Mouse (Mus musculus) hindbrain, embryonic 15.5 days (tissue): ENCODE results near the gene Gm4131. TPM values are rescaled to one million over a fixed set of nuclear protein-coding genes. Genes with fewer than 3 reads are reported as not detected.

Experiments
- ATAC-seq: fragments of 200-750 bp; cut with Nextera tagmentation; 2 replicates; pipeline ENCODE4 v1.8.0; 2017; ENCODE audit warnings: low read depth, moderate number of reproducible peaks, moderate TSS enrichment; ENCODE audit not compliant: low FRiP score
- H3K27ac ChIP-seq: fragments of 300-500 bp; sonication (generic); replicated peaks from 2 replicates; pipeline ENCODE4 v1.5.1; 2015; ENCODE audit warnings: mild to moderate bottlenecking, inconsistent platforms
- H3K27me3 ChIP-seq: fragments of 300-500 bp; sonication (generic); 2 replicates; pipeline ENCODE4 v1.6.1; 2015; ENCODE audit warnings: control low read depth, inconsistent platforms
- H3K36me3 ChIP-seq: fragments of 300-500 bp; sonication (generic); 2 replicates; pipeline ENCODE4 v1.6.1; 2015; ENCODE audit warnings: control low read depth, inconsistent platforms
- H3K4me1 ChIP-seq: fragments of 300-500 bp; sonication (generic); replicated peaks from 2 replicates; pipeline ENCODE4 v1.6.1; 2015; ENCODE audit warnings: control low read depth, inconsistent platforms
- H3K4me2 ChIP-seq: fragments of 300-500 bp; sonication (generic); 2 replicates; pipeline ENCODE4 v1.6.1; 2015; ENCODE audit warnings: moderate library complexity, mild to moderate bottlenecking, inconsistent platforms
- H3K4me3 ChIP-seq: fragments of 300-500 bp; sonication (generic); 2 replicates; pipeline ENCODE4 v1.5.1; 2015; ENCODE audit warnings: mild to moderate bottlenecking, inconsistent platforms
- H3K9ac ChIP-seq: fragments of 300-500 bp; sonication (generic); 2 replicates; pipeline ENCODE4 v1.6.1; 2015; ENCODE audit warnings: inconsistent platforms
- H3K9me3 ChIP-seq: fragments of 300-500 bp; sonication (generic); 2 replicates; pipeline ENCODE4 v1.6.1; 2016; ENCODE audit warnings: control low read depth, inconsistent platforms
- WGBS: fragments of 180-500 bp; shearing (Covaris S2); methylation state at CpG from one replicate; pipeline ENCODE4 v1.1.7; 2015; 5-methylcytosine and 5-hydroxymethylcytosine counted together
- polyA plus RNA-seq: library from polyadenylated mRNA; unstranded; fragments of >200 nt; fragmentation: Nextera tagmentation; extraction: Ambion mirVana; gene quantifications from 2 replicates; pipeline ENCODE4 v1.2.1, GENCODE M21; 2015

The Gm4131 gene
- polyA plus RNA-seq, 1 experiment from 2014 or later = 0.39 TPM

DNA sequence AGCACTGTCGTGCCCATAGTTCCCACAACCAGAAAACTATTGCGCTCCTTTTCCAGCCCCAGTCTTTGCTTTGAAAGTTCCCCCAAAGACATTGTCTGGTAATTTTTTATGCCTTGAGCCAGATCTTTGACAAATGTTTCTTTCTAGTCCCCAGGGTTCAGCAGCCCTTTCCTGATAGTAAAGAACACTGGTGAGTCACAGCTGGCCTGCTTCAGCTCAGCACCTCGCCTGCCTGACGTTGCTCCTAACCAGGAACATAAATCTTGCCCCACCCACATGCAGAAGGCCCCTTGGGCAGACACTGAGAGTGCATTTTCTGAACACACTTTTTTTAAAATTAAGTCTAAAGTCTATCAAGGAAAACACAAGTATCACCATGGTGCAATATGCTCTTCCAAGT is 3.6 kb upstream of the Gm4131 start:
- no peak overlapping the region for H3K4me3 ChIP-seq
- H3K36me3 ChIP-seq = 0 out of 2 replicates have a peak, but pooled peaks cover 3% of the 10 kb centered on the region
- no peaks in the 10 kb centered on the region for H3K27me3 ChIP-seq
- WGBS = 57% methylated on average over 4 of the region's 4 CpGs
- no peak overlapping the region for H3K4me2 ChIP-seq
- H3K9me3 ChIP-seq = no peaks in the 10 kb centered on the region
- no peak overlapping the region for H3K27ac ChIP-seq
- 0 out of 2 replicates have a peak, but pooled peaks cover 2% of the 10 kb centered on the region for H3K4me1 ChIP-seq
- no peak for ATAC-seq
- H3K9ac ChIP-seq = no peak overlapping the region

DNA sequence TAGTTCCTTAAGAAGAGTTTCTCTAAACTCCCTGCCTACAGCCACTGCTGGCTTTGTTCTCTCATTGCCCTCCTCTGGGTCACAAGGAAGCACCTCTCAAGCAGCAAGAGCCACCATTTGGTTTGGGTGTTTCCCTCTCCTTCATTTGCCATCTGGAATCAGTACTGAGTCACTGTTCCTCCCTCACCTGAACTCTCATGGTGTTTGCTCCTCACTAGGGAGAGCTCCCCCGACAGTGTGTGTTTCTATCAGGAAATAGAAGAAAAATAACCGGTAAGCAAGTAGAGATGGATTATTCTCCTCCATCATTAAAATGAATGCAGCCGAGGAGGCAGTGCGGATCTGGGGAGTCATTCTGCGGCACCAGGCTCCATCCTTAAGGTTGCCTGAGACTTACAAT is 2.7 kb upstream of the Gm4131 start:
- Histone ChIP-seq H3K36me3 (0 out of 2 replicates have a peak, but pooled peaks cover 3% of the 10 kb centered on the region), H3K27ac (no peak overlapping the region), H3K4me3 (no peak overlapping the region), H3K9me3 (no peaks in the 10 kb centered on the region), H3K4me2 (no peak overlapping the region), H3K4me1 (0 out of 2 replicates have a peak, but pooled peaks cover 2% of the 10 kb centered on the region), H3K9ac (no peak overlapping the region), H3K27me3 (no peaks in the 10 kb centered on the region)
- 93% methylated on average over 5 of the region's 5 CpGs for WGBS
- no peak for ATAC-seq

DNA sequence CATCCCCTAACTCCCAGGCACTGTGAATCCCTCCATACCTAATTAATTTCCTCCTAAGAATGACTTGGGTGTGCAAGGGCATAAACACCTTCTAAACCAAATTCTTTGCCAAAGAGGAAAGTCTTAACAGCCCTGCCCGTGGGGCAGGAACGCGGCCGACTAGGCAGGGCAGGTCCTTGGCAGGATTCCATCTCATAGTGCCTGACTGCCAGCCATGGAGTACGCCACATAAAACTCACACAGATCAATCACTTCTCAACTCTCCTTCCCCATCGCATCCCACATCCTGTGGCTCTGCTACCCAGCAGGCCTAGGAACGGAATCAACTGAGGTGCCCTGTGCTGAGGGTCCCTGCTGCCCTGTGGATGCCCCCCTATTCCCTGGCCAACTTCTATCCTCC is 3.0 kb downstream of the Gm4131 start:
- no peaks in the 10 kb centered on the region for H3K9me3 ChIP-seq
- no peak for ATAC-seq

DNA sequence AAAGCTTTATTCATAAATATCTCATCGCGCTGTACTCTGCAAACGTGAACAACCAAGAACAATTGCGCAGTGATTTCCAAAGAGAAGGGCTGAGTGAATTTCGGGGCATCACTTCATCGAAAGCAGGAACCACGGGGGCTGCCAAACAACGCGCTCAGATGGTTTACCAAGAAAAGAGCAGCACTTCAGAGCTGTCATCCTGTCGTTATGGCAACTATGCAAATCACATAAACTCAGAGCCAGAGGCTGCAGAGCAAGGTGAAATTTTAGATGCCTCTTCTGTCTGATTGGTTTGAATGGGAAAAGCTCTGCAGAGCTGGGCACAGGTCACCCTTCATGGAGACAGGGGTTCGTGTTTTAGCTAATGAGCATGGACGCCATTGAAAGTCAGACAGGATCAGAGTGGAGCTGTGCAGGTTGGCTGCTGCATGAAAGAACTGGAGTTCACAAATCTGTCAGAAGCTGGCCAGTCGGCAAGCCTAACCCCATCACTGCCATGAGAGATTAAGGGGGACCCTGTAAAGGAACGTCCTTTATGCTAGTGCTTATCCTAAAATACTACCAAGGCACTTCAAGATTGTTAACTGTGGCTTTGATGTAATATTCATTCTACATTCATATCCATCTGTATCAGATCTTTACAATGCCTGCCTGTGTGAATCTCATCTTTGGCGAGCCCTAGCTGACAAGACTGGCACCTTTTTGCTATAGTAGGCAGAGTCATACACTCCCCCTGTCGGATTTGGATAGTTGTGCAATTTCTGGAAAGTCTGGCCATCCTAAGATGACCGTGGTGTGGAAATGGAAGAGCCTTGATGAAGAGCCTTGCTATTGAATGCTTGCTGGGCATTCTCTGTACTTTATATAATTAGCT is 4.6 kb downstream of the Gm4131 start:
- 43% methylated on average over 17 of the region's 17 CpGs for WGBS
- H3K4me2 ChIP-seq = peak overlapping the region; percentile 25
- 0 out of 2 replicates have a peak overlapping the region, but pooled peaks have one; percentile 11 for H3K27ac ChIP-seq

More for the DNA sequence above, 3.0 kb downstream of the Gm4131 start:
- Histone ChIP-seq H3K4me3 (no peak overlapping the region), H3K36me3 (0 out of 2 replicates have a peak, but pooled peaks cover 3% of the 10 kb centered on the region), H3K27me3 (no peaks in the 10 kb centered on the region), H3K9ac (no peak overlapping the region), H3K27ac (no peak overlapping the region), H3K4me1 (peaks cover 25% of the 10 kb centered on the region), H3K4me2 (no peak overlapping the region)
- 62% methylated on average over 7 of the region's 7 CpGs for WGBS

DNA sequence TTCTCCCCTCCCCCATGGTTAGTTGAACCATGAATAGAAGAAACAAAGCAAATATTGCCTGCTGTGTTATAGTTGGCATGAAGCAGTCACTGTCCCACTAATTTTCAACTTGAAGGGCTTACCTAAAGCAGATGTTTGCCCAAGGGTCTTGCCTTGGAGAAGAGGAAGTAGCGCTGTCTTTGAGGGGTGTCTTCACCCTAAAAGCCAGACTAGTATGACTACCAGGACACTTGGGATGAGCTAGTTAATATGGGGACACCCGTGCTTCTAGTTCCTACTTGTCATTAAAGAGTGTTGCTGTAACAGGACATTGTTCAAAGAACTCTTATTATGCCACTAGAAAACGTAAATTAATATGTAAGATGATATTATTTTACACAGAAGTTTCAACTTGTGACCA is 9.6 kb downstream of the Gm4131 start:
- no peaks in the 10 kb centered on the region for H3K9me3 ChIP-seq
- peaks cover 42% of the 10 kb centered on the region for H3K4me1 ChIP-seq
- H3K27me3 ChIP-seq = no peaks in the 10 kb centered on the region
- H3K27ac ChIP-seq = no peak overlapping the region
- H3K9ac ChIP-seq = no peak overlapping the region
- ATAC-seq = no peak
- 88% methylated on average over 3 of the region's 3 CpGs for WGBS
- H3K36me3 ChIP-seq = no peaks in the 10 kb centered on the region
- peak overlapping the region; percentile 81 for H3K4me3 ChIP-seq
- peak overlapping the region; percentile 88 for H3K4me2 ChIP-seq

More for the DNA sequence above, 4.6 kb downstream of the Gm4131 start:
- H3K27me3 ChIP-seq = no peaks in the 10 kb centered on the region
- H3K9me3 ChIP-seq = no peaks in the 10 kb centered on the region
- peak; percentile 28; the same call in 1 of the 2 replicates for ATAC-seq
- no peak overlapping the region for H3K4me3 ChIP-seq
- H3K36me3 ChIP-seq = no peaks in the 10 kb centered on the region
- H3K4me1 ChIP-seq = peaks cover 39% of the 10 kb centered on the region
- H3K9ac ChIP-seq = no peak overlapping the region

DNA sequence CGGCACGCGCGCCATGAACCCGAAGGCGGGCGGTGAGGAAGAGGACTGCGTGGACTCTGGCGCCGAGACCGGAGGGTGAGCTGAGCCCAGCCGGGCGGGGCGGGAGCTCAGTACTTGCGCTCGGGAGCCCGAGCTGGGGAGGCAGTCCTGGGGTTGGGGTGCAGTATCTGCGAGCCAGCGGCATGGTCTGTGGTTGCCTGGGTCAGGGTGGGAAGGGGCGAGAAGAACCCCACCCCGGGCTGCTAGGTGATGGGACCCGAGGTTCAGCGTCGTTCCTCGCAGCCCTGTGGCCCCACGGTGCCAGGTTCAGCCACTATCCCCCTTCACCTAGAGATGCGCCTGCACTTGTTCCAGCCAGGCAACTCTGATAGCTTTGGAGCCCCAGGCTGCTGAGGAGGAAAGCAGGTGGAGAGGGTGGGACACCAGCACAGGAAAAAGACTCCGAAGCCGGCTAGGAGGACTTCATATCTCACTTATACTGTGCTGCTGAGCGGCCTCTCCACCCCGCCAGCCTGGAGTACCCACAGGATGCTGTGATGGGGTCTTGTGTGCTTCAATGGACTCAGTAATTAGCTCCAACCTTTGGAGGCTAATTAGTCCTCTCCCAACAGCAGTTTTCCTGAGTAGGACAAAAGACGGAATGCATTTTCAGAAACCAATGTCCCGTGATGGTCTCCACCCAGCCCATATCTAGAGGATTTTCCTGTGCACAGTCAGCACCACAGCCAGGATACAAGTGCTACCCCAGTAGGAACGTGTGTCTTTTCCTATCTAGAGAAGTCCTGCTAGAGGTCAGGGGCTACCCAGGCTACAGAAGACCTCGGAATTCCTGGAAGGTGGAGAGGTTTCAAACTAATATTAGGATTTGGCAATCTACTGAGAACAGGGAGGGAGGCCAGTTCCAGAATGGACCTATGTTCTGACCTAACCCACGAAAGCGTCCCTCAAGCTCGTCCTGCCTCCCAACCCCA is 10.6 kb downstream of the Gm4131 start:
- H3K4me3 ChIP-seq = peak overlapping the region; percentile 81
- peak; percentile 81; the same call in 1 of the 2 replicates for ATAC-seq
- peak overlapping the region; percentile 79 for H3K27ac ChIP-seq
- H3K27me3 ChIP-seq = no peaks in the 10 kb centered on the region
- H3K4me1 ChIP-seq = peaks cover 35% of the 10 kb centered on the region
- no peaks in the 10 kb centered on the region for H3K9me3 ChIP-seq
- peak overlapping the region; percentile 78 for H3K9ac ChIP-seq
- 8% methylated on average over 38 of the region's 38 CpGs for WGBS
- H3K4me2 ChIP-seq = peak overlapping the region; percentile 88
- H3K36me3 ChIP-seq = no peaks in the 10 kb centered on the region

DNA sequence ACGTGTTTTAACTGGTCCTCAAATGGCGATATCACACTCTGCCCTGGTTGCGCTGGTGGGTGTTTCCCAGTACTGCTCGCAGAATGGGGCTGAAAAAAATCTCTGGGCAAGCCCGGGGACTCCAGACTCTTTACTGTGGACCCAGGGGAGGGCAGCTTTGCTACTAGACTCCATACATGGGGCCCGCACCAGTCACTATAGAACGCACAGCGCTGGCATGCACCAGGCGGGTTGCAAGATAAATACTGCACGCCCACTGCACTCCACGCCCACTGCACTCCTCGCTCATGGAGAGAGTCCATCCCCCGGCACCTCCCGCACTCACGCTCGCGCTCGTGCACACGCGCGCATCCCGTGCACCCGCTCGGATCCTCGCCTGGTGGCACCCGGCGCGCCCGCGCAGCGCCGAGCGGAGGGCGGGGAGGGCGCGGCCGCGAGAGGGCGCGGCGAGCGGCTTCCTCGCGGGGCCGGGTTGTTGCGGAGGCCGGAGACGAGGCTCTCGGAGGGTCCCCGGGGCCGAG is 11.4 kb downstream of the Gm4131 start, which contains the start of gene Fam124a:
Gene Fam124a (plus strand): TSS at position 429 of the 521 bp plus-strand sequence.
- Histone ChIP-seq H3K36me3 (no peaks in the 10 kb centered on the region), H3K4me3 (peak within 1 kb of the TSS; percentile 81), H3K27me3 (no peaks in the 10 kb centered on the region), H3K9me3 (no peaks in the 10 kb centered on the region), H3K27ac (peak within 1 kb of the TSS; percentile 79), H3K9ac (peak within 1 kb of the TSS; percentile 78), H3K4me1 (peaks cover 35% of the 10 kb centered on the region), H3K4me2 (peak within 1 kb of the TSS; percentile 88)
- under 1% methylated on average over 50 of the region's 51 CpGs for WGBS
- ATAC-seq = peak; percentile 95

DNA sequence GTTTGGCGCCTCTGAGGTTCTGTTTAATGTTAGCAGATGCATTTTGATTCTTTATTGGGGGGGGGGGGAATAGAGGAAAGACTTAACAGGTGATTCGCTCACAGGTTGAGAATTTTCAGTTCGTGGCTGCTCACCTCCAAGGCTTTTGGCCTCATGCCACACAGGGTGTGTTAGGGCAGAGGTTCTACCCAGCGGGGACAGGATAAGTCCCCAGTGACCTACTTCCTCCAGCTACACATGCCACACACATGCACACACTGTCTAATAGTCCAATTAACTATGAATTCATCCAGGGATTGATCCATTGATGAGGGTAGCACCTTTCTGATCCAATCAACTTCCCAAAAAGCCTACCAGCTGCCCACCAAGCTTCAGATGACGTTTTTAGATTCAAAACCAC is 12.9 kb downstream of the Gm4131 start:
- H3K4me2 ChIP-seq = no peak overlapping the region
- H3K9me3 ChIP-seq = no peaks in the 10 kb centered on the region
- H3K4me3 ChIP-seq = no peak overlapping the region
- no peaks in the 10 kb centered on the region for H3K27me3 ChIP-seq
- ATAC-seq = no peak
- H3K27ac ChIP-seq = no peak overlapping the region
- no peaks in the 10 kb centered on the region for H3K36me3 ChIP-seq
- H3K9ac ChIP-seq = no peak overlapping the region
- 85% methylated on average over 5 of the region's 5 CpGs for WGBS
- H3K4me1 ChIP-seq = peaks cover 30% of the 10 kb centered on the region

DNA sequence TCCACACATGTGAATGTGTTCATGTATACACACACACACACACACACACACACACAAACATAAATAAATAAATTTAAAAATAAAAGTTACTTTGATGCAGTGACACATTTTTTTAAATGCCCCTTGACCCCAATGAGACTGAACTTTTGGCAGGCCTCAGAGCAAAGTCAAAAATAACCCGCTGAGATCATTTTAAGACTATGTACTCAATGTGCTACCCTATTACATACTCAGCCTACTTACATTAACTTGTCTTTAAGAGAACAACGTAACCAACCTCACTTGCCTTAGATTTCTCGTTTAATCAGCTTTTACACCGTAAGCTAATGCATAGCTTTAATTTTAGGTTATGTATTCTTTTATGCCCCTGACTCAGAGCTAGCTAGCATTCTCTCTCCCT is 13.9 kb downstream of the Gm4131 start:
- ATAC-seq = no peak
- no peaks in the 10 kb centered on the region for H3K27me3 ChIP-seq
- H3K4me2 ChIP-seq = no peak overlapping the region
- no peak overlapping the region for H3K4me3 ChIP-seq
- 86% methylated on average over 4 of the region's 4 CpGs for WGBS
- H3K36me3 ChIP-seq = no peaks in the 10 kb centered on the region
- H3K4me1 ChIP-seq = peaks cover 22% of the 10 kb centered on the region
- no peak overlapping the region for H3K9ac ChIP-seq
- no peaks in the 10 kb centered on the region for H3K9me3 ChIP-seq
- no peak overlapping the region for H3K27ac ChIP-seq

DNA sequence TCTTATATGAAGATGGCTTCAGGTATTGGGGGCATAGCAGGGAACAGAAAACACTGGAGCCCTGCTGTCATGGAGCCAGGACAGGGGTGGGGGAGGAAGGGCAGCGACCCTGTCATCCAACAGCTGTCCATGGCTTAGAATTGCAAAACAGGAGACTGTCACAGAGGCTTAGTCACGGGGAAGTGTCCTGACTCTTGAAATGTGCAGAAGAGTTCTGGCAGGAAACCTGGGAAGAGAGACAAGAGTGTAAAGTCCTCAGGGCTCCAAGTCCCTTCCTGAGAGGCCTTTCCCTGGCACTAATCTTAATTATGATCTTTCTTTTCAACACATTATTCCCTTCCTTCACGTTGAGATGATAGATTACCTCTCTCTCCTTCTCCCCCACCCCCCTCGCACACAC is 16.6 kb downstream of the Gm4131 start:
- H3K4me1 ChIP-seq = peaks cover 4% of the 10 kb centered on the region
- H3K4me2 ChIP-seq = no peak overlapping the region
- H3K4me3 ChIP-seq = no peak overlapping the region
- H3K27me3 ChIP-seq = no peaks in the 10 kb centered on the region
- no peaks in the 10 kb centered on the region for H3K36me3 ChIP-seq
- no peak overlapping the region for H3K27ac ChIP-seq
- no peak overlapping the region for H3K9ac ChIP-seq
- H3K9me3 ChIP-seq = no peaks in the 10 kb centered on the region
- ATAC-seq = no peak
- 31% methylated on average over 4 of the region's 4 CpGs for WGBS

DNA sequence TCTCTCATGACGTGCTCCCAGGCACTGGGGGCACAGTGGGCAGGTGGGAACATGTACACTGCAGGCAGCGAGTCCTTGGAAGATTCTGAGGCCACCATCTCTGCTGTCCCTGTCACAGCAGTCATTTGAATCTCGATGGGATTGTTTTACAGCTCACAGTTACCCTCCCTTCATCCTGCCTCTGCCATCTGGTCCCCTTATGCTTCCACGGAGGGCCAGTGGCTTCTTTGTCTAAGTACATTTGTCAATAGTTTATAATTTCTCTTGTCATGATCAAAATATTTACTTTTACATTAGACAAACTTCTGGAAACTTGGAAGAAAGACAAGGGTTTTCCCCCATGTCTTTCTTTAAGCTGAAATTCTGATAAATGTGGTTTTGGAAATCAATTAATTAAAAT is 20.0 kb downstream of the Gm4131 start:
- no peak overlapping the region for H3K27ac ChIP-seq
- WGBS = 49% methylated on average over 4 of the region's 4 CpGs
- no peaks in the 10 kb centered on the region for H3K4me1 ChIP-seq
- no peak for ATAC-seq
- no peaks in the 10 kb centered on the region for H3K36me3 ChIP-seq
- H3K4me2 ChIP-seq = no peak overlapping the region
- no peaks in the 10 kb centered on the region for H3K9me3 ChIP-seq
- H3K27me3 ChIP-seq = no peaks in the 10 kb centered on the region
- no peak overlapping the region for H3K9ac ChIP-seq
- H3K4me3 ChIP-seq = no peak overlapping the region
